ENCODE assay signal across 8 mouse cellular contexts in the genomic region with DNA sequence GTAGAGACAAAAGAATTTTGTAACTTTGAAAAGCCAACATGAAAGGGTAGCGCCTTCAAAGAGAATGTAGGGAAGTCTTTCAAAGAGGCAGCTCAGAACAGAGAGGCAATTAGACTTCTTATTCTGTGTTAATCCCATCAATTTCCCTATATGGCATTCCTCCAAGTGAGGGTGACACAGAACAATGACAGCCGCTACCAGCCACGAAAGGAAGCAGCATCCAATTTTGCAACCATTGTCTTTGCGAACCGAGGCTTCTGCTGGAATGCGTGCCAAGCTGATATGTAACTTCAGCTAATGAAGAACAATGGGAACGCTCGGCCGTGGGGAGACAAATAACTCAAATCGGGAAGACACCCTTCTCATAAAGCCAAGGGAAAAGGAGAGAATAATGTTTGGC.
DNase-seq lines count a peak whose midpoint lies in the region; ATAC-seq and TF ChIP-seq lines count a peak whose summit lies in the region.
"Had no signal": no experiment of that assay in that cellular context is flagged by ENCODE, and none has a peak within 500 bp of the region (broad histone marks: within the 10 kb centered on the region; RNA-seq: fewer than 3 reads in every experiment).

No protein-coding gene starts in this region.

- H3K4me3 ChIP-seq in forebrain, embryonic 14.5 days (ENCODE audit: low read depth, low read length) = no peak overlapping the region
- no peak overlapping the region for H3K4me3 ChIP-seq in midbrain, postnatal 0 days (ENCODE audit: low read depth, low read length)

- no peaks in the 10 kb centered on the region for H3K27me3 ChIP-seq in forebrain, embryonic 14.5 days (replicated peaks; ENCODE audit: control insufficient read depth, insufficient read depth, low read length)
- H3K27me3 ChIP-seq in midbrain, postnatal 0 days (ENCODE audit: insufficient read depth, low read length) = no peaks in the 10 kb centered on the region

- 6% methylated on average over 10 of the region's 10 CpGs for WGBS in forebrain, embryonic 14.5 days
- 11% methylated on average over 10 of the region's 10 CpGs for WGBS in midbrain, postnatal 0 days

- peak; percentile 21 to 32 for DNase-seq in left cerebral cortex, postnatal 25 days (ENCODE audit: low spot score in 2 of 2)
- no peak for DNase-seq in left cerebral cortex, postnatal 10 days (ENCODE audit: extremely low spot score in 1 of 2, low spot score in 2 of 2)
- peak; percentile 85 for DNase-seq in forebrain, embryonic 14.5 days (ENCODE audit: low spot score)
- DNase-seq in kidney, postnatal 36 days = peak; percentile 23 to 26
- DNase-seq in midbrain, postnatal 0 days (ENCODE audit: low spot score) = peak; percentile 64
- DNase-seq in spleen, postnatal 14 days (ENCODE audit: low spot score in 2 of 2) = no peak
- DNase-seq in frontal cortex, postnatal 10 days (ENCODE audit: low spot score in 2 of 2) = no peak

- no peak overlapping the region for H3K27ac ChIP-seq in forebrain, embryonic 14.5 days (ENCODE audit: low read depth, low read length)
- H3K27ac ChIP-seq in midbrain, postnatal 0 days (ENCODE audit: low read depth, low read length) = peak overlapping the region; percentile 47; the same call in 1 of the 2 replicates
- H3K27ac ChIP-seq: macrophage had no signal

- H3K4me2 ChIP-seq in forebrain, embryonic 14.5 days (ENCODE audit: low read length) = peak overlapping the region; percentile 24; the same call in 1 of the 2 replicates
- H3K4me2 ChIP-seq in midbrain, postnatal 0 days (ENCODE audit: low read depth, low read length, poor library complexity, severe bottlenecking) = peak overlapping the region; percentile 23; the same call in 1 of the 2 replicates

- H3K9me3 ChIP-seq in forebrain, embryonic 14.5 days (replicated peaks; ENCODE audit: control insufficient read depth, low read length) = no peaks in the 10 kb centered on the region
- H3K9me3 ChIP-seq in midbrain, postnatal 0 days (ENCODE audit: low read length) = no peaks in the 10 kb centered on the region

- intact Hi-C loops in left cerebral cortex, postnatal 25 days (cut with DNase I) = no loop called here
- intact Hi-C loops in left cerebral cortex, postnatal 10 days (cut with DNase I) = no loop called here

- no peak overlapping the region for H3K9ac ChIP-seq in forebrain, embryonic 14.5 days (ENCODE audit: low read length)
- no peak overlapping the region for H3K9ac ChIP-seq in midbrain, postnatal 0 days (replicated peaks; ENCODE audit: low read length, poor library complexity, severe bottlenecking)

- ATAC-seq in forebrain, embryonic 14.5 days = peak; percentile 68
- ATAC-seq in midbrain, postnatal 0 days (ENCODE audit: low FRiP score) = 0 out of 2 replicates have a peak, but pooled peaks have one; percentile 29

- H3K4me1 ChIP-seq in forebrain, embryonic 14.5 days (ENCODE audit: control insufficient read depth, insufficient read depth, low read length) = peaks cover 15% of the 10 kb centered on the region
- peaks cover 7% of the 10 kb centered on the region; the same call in 1 of the 2 replicates for H3K4me1 ChIP-seq in midbrain, postnatal 0 days (ENCODE audit: insufficient read depth, low read length)

- H3K36me3 ChIP-seq in forebrain, embryonic 14.5 days (ENCODE audit: control insufficient read depth, insufficient read depth, low read length) = no peaks in the 10 kb centered on the region
- no peaks in the 10 kb centered on the region for H3K36me3 ChIP-seq in midbrain, postnatal 0 days (ENCODE audit: insufficient read depth, low read length)

- no peak for TF ChIP-seq CTCF in midbrain, postnatal 0 days (IDR thresholded peaks at IDR 0.05)

Comparison
In these comparisons a context has a peak if more than half of its experiments do, and no peak if none do; other contexts are left out.
1. DNase-seq: peak in left cerebral cortex, postnatal 25 days (2 of 2), forebrain, embryonic 14.5 days (single experiment), kidney, postnatal 36 days (2 of 2) and midbrain, postnatal 0 days (single experiment); none in left cerebral cortex, postnatal 10 days (0 of 2), spleen, postnatal 14 days (0 of 2) and frontal cortex, postnatal 10 days (0 of 2).